Mouse (Mus musculus) T-helper 2 cell (primary cell): ENCODE data around the gene Ggt1.

ENCODE experiments used
- in situ Hi-C: fragments of 300-600 bp; cut with MboI, MseI; formaldehyde crosslinking; loops from one replicate; pipeline ENCODE4 v1.15.1; 2025; ENCODE audit warnings: high pct_unique_total_duplicates

The Ggt1 gene

DNA sequence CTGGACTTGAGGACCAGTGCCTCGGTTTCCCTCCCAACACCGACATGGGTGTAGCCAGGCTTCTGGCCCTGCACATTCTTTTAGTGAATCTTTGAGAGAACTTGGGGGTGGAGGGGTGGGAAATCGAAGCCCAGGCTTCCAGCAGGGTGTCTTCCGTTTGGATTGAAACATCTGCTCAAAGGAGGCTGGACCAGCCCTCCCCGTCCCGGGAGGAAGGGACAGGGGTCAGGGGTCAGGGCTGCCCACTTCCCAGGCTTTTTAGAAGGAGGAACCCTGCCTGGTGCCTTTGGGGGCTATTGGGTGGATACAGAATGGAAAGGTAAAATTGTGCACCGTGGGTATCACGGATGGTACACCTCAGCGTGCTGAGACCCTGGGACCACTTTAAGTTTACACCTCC lies 10.5 kb downstream of the Ggt1 start:
- in situ Hi-C loops = no loop called here

DNA sequence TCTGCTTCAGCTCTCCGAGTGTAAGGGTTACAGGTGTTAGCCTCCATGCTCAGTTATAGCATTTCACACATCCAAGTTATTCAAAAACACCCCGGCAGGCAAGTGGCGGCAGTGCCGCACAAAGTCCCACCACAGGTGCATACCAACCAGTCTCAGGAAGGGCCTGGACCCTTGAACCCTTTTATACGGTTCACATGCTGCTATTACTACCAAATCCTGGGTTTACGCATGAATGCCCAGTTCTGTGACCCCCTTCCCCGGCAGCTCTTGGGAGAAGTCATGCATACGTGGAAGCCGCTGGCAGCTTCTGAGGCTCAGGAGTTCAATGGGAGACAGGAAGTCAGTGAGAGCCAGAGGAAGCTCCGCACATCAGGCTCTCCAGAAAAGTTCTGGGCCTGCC lies 11.8 kb downstream of the Ggt1 start:
- in situ Hi-C loops = no loop called here

DNA sequence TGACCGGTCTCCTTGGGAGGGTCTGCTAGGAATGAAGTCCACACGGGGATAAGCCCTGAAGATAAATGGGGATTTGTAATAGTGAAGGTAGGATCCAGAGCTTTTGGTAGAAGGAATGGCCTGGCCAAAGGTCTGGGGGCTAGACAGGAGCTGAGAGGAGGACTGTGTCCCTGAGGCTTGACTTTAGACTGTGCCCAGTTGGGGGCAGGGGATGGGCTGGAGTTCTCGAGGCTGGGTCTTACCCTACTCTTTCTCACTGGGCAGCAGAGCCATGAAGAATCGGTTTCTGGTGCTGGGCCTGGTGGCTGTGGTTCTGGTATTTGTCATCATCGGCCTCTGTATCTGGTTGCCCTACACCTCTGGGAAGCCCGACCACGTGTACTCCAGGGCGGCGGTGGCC lies 12.6 kb downstream of the Ggt1 start:
- in situ Hi-C loops = no loop called here

DNA sequence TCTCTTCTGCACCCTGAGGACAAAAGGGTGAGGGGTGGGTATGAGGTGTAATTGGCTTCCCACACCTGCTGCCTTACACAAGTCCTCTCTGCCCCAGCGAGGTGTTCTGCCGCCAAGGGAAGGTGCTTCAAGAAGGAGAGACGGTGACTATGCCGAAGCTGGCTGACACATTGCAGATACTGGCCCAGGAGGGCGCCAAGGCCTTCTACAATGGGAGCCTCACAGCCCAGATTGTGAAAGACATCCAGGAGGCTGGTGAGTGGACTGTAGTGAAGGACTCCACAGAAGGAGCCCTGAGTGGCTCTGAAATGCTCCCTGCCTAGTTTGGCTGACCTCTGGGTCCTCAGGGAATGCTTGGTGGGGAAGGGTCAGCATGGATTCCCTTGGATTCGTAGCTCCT lies 17.7 kb downstream of the Ggt1 start:
- in situ Hi-C loops = no loop called here

DNA sequence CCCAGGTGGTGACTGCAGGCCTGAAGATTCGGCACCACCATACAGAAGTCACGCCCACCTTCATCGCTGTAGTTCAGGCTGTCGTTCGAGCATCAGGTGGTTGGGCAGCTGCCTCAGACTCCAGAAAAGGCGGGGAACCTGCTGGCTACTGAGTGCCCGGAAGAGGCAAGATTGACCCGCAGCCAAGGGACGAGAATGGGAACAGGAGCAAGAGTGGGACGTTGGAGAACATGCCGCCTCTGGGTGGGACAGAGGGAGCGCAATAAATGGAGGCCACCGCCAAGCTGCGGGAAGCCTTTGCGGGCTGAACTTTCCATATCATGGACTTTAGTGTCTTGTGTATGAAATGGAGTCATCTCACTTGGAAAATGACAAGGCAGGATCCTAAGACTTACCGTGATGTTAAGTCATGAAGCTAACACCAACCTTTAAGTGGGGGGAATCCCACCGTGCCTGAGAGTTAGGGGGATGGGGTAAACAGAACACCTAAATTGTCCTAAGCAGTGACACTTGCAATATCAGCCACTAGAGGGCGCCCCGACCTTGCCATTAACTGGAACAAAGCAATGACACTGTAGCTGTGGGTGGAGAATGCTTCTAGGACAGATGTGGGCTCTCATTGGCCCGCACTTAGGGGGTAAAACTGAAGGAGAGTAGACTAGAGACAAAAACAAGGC lies 24.6 kb downstream of the Ggt1 start:
- in situ Hi-C loops = loop anchor here (5.0 kb wide), 2 partner anchors 51 to 361 kb away; no protein-coding TSS in a partner anchor

DNA sequence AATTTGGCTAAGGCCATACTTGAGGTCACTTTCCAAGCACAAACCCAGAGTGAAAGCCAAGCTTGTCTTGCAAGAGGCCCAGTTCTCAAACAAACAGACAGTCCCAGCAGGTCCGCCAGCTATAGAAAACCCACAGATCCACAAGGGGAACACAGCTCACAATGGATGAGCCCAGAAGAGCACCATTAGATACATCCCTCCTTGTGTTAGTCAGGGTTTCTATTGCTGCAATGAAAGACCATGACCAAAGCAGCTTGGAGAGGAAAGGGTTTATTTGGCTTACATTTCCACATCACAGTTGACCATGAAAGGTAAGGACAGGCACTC lies 25.1 kb downstream of the Ggt1 start:
- in situ Hi-C loops = loop anchor here (5.0 kb wide), 2 partner anchors 51 to 361 kb away; no protein-coding TSS in a partner anchor

DNA sequence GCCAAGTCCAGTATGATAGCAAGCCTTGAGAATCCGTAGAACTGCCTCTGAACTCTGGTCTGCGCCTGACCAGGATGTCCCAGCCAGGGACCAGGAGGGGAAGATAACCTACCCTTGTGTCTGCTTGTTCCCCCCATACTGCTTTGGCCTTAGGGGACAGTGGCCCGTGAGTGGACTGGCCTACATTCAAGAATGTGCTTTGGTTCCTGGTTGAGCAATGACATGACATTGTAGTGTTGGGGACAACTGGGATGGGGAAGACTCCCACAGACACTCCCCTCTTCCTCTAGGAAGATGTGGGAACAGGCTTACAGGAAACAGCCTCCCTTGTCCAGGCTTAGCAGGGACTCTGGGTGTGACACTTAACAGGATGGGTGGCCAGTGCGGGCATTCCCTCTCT lies 26.4 kb downstream of the Ggt1 start:
- in situ Hi-C loops = loop anchor here (5.0 kb wide), 2 partner anchors 50 to 360 kb away; no protein-coding TSS in a partner anchor

DNA sequence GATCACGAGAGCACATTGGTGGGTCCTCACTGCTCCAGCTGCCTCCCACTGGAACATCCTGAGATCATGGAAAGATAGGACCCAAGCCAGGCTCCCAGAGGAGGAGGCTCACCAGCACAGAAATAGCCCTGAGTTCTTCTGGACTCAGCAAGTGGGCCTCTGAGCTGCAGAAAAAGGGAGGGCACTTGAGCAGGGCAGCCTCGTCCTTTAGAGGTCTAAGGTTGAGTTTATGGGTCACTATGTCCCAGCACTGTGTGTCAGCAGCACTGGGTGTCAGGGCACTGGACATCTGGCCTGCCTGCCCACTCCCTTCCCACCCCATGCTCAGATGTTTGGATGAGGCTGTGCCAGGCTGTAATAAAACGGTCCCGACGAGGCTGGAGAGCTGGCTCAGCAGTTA lies 26.9 kb downstream of the Ggt1 start:
- in situ Hi-C loops = loop anchor here (5.0 kb wide), 2 partner anchors 49 to 359 kb away; no protein-coding TSS in a partner anchor

DNA sequence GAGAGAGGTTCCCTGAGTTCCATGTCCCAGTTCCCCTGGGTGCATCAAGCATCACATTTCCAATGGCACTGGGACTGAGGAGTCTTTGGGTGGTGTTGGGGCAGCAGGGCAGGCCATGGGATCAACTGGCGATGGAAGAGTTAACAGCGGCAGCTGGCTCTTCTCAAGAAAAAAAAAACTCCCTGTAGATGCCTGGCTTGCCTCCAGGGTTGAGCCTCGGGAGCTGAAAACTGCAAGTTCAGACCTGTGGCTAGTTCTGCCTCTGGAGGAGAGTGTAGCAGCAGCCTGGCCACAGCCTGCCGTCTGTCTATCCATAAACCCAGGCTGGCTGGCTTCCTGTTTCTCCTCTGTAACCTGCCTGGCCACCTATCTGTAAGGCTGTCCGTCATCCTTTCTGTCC lies 27.7 kb downstream of the Ggt1 start, which contains the start of gene Ggt5:
TSS of gene Ggt5 (plus strand) at position 212 of the 400 bp plus-strand sequence.
- in situ Hi-C loops = loop anchor here (5.0 kb wide), 2 partner anchors 48 to 358 kb away; no protein-coding TSS in a partner anchor

DNA sequence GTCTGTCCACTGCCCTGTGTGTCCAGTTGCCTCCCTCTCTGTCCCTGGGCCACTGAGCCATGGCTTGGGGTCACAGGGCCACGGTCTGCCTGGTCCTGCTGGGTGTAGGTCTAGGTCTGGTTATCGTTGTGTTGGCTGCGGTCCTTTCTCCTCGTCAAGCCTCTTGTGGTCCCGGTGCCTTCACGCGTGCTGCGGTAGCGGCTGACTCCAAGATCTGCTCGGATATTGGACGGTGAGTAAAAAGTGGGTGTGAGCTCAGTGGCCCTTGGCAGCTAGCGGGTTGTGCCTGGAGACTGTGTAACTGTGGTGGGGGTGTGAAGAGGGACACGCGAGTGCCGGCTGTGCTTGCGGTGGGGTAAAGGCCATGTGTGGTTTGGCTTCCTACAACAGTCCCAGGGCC lies 28.2 kb downstream of the Ggt1 start:
- in situ Hi-C loops = loop anchor here (5.0 kb wide), 2 partner anchors 48 to 358 kb away; no protein-coding TSS in a partner anchor

DNA sequence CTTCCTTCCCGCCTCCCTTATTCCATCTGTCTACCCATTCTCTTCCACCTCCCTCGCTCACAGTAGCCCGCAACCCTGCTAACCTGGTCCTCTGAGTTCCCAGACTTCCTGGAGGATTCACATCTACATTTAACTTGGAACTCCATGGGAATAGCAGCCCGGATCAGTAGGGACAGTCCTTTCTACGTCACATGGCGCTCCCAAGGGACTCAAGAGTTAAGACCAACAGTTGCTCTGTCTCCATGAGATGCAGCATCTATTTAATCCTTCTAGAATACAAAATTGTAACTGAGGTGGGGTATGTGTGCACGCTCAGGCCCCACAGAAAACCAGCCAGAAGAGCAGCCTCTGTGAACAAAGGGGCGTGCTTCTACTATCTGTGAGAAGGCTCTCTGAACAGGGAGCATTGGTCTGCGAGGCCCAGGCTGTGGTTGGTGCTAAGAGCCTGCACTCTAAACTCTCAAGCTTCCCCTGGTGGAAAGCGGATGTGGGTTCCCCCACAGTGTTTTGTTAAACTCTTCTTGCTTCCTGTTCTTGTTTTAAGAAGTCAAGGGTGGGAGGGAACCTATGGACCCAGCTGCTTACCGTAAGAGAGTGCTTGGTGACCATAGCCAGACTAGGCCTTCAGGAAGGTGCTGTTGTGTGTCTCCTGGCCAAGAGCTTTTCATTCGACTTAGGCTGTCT lies 29.9 kb downstream of the Ggt1 start:
- in situ Hi-C loops = no loop called here

DNA sequence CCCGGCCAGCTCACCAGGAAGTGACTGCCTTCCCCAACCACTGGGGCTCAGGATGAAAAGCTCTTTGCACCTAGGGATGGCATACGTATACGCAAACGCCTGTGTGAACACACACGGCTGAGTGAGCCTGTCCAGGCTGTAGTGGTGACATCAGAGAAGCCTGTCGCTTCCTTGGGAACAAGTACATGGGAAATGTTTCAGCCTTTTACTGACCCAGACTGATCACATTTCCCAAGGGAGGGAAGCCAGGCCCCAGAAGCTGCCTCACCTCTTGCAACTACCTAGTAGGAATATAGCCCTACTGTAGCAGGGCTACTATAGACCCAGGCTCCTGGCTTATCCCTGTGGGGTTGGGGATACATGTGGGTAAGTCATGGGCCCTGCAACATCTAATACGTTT lies 31.2 kb downstream of the Ggt1 start:
- in situ Hi-C loops = no loop called here

DNA sequence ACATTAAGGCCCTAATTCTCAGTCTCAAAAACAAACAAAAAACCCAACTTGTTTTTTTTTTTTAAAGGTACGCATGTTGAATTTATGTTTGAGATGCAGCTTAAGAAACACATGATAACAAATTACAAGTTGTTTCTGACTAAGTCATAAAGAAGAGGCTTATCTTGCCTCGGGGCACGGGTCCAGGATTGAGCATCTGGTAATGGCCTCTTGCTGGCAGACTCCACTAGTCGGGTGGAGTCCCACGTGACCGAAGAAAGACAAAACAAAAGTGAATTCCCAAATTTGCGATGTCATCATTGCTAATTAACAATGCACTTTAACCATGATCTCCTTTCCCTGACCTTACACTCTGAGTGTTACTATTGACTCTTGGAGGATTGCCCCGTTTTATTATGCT lies 34.6 kb downstream of the Ggt1 start:
- in situ Hi-C loops = no loop called here

DNA sequence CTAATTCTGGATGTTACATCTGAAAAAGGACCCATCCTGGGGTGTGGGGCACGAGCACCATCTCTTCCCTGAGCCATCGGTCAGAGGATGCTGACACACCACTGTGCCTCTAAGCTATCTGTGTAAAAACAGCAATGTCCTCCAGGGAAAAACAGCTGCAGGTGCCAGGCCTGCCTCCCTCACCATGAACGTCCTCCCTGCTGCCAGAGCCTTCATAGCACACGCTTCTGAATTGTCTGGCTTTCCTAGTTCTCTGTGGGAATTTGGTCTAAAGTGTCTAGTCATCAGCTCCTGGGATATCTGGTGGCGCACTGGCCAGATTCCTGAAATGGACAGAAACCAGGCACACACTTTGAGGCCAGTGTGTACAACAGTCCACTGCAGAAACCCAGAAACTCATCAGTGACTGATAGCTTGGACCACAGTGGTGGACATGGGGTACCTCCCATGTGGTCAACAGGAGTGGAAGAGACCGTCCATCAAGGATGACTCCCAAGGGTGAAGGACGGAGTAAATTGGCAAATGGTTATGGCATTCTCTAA lies 38.9 kb downstream of the Ggt1 start:
- in situ Hi-C loops = no loop called here

DNA sequence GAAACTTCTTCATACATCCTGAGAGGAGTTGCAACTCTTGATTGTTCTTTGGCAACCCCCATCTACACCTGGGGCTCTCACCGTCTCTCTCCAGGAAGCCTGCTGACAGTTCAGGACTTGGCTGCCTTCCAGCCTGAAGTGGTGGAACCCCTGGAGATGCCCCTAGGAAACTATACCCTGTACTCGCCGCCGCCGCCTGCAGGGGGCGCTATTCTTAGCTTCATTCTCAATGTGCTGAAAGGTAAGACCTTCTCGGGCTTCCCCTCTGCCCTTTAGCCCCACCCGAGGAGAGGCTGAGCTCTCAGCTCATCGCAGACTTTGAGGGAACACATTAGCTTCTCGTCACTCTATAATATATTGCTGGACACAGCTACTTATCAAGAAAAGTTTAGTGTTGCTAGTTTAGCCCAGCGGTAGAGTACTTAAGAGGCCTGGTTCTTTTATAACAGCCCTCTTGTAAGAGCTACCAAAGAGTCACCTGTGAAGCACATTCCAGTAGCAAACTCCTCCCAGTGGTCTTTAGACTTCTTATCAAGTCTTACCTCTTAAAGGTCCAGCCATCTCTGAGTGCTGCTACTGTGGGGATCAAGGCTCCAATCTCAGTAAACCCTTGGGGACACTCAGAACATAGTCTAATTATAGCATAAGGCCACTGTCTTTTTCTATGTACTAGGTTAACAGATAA lies 43.9 kb downstream of the Ggt1 start:
- in situ Hi-C loops = no loop called here

DNA sequence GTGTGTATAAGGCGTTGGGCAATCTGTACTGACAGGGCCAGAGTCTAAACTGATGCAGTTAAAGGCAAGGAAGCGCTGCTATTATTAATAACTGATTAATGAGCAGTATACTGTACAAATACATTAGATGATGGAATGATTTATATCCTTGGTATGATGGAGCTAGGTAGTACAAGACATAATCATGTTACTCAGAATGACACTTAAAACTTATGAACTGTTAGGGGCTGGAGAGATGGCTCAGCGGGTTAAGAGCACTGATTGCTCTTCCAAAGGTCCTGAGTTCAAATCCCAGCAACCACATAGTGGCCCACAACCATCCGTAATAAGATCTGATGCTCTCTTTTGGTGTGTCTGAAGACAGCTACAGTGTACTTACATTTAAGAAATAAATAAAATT lies 45.8 kb downstream of the Ggt1 start:
- in situ Hi-C loops = no loop called here

DNA sequence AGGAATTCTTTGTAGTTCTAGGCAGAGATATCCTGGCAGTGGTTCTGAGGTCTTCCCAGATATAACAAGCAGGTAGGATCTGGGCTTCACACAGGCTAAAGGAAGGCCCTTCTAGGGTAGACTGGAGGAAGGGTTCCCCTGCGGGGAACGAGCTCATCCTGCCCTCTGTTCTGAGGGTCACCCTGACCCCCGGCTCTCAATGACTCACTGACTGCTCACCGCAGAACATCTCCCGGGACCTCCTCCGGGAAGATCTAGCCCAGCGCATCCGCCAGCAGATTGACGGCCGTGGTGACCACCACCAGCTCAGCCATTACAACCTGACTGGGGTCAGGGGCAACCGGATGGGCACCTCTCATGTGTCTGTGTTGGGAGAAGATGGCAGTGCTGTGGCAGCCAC lies 47.6 kb downstream of the Ggt1 start:
- in situ Hi-C loops = no loop called here

DNA sequence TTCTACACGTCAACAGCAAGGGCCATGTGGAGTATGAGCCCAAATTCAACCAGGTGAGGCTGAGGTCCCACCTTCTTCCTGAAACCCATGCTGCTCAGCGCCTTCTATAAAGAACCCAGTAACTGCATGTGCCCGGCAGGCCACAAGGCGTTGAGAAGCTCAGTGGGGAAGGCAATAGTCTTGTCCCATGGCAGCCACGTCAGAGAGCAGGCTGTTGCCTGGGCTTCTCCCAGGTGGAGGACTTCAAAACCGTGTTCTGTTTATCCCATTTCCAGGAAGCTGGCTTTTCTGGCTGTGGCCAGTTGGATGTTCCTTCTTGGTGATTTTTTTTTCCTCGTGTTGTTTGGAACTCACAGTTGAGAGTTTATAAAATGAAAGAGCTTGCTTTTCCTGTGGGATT lies 49.1 kb downstream of the Ggt1 start:
- in situ Hi-C loops = no loop called here

DNA sequence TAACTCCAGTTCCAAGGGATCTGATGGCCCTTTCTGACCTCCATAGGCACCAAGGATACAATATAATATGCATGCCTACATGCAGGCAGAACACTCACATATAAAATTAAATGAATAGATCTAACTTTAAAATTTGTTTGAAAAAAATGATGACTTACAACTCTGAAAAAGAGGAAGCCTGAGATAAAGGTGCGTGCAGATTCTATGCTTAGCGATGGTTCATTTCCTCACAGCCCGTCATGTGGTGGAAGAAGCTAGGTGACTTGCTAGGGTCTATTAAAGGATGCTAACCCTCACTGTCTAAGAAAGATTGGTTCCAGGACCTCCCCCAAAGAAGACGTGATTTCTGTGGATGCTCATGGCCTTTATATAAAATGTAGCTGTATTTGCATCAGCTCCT lies 54.6 kb downstream of the Ggt1 start:
- in situ Hi-C loops = no loop called here

DNA sequence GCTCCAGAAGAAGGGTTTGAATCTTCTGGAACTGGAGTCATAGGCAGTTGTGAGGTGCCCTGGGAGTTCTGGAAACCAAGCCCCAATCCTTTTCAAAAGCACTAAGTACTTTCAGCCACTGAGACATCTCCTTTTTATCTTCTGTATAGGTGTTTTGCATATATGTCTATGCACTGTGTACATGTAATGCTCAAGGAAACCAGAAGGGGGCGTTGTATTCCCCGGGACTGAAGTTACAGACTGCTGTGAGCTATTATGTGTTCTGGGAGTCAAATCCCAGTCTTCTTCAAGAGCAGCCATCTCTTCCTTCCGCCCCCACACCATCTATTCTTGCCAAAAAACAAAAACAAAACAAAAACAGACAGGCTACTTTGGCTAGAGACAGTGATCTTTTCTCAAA lies 59.4 kb downstream of the Ggt1 start:
- in situ Hi-C loops = no loop called here

DNA sequence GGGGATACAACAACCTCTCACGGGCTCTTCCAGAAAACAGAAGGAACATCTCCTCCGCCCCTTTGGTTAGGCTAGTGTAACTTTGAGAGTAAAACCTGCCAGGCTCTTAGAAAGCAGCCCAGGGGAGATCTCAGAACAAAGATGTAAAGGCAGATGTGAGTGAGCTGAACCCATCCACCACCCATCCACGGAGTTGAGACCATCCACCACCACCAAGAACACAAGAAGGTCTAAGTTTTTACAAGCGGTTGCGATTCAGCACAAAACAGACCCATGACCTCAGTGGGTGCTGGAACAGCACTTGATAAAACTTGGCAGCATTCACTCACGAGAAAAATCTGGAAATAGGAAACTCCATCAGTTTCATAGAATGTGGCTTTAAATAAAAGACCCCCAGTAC lies 64.5 kb downstream of the Ggt1 start:
- in situ Hi-C loops = loop anchor here (25.0 kb wide), 1 partner anchor 1111 kb away; the partner anchor contains the start of gene Col6a1

DNA sequence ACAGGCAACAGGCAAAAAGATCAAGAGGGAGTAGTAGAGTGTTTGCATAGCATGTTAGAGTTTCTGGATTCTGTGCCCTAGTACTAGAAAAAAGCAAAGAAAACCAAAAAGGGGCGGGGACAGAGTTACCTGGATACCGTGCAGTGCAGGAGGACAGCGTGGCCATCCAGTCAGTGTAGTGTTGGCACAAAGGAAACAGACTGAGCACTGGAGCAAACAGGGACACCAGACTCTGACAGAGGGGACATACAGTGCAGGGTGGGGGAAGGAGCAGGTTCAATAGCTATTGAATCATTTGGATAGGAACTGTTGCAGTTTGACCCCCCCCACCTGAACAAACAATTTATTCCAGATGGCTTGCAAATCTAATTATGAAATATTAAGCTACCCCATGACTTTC lies 65.6 kb downstream of the Ggt1 start:
- in situ Hi-C loops = loop anchor here (25.0 kb wide), 1 partner anchor 1110 kb away; the partner anchor contains the start of gene Col6a1
